8 mouse cellular contexts compared by ENCODE assay signal in the genomic region with DNA sequence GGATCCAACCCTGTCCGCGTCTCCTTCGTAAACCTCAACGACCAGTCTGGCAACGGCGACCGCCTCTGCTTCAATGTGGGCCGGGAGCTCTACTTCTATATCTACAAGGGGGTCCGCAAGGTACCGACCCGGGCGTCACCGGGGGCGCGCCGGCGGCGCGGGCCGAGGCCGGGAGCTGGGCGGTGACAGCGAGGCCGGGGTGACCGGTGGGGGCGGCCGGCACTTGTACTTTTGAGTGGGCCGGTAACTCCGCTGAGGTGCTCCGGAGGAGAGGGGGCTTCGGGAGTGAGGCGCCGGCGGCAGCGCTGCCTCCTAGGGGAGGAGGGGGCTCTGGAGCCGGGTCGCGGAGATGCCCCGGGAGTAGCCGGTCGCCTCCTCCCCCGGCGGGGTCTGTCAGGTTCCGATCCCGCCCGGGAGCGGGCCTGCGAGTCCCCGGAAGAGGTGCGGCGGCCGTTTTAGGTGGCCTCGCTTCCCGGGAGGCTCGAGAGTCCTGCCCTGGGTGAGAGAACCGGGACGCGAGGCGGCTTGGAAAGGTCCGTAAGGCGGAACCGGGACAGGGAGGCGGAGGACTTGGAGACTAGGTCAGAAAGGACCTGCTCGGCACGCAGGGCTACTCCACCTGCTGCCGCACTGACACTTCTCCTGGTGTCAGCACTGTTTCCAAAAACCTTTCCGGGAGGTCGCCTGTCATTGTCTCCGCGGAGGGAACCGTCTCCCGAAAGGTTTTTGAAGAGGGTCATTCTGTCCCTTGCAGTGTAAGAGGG. TPM values are rescaled to one million over a fixed set of nuclear protein-coding genes. Genes with fewer than 3 reads are reported as not detected.
A peak's percentile ranks its signal among the peaks of the same experiment; 100 is the strongest.
DNase-seq lines count a peak whose midpoint lies in the region; ATAC-seq and TF ChIP-seq lines count a peak whose summit lies in the region.

No protein-coding gene starts in this region.

- H3K9ac ChIP-seq in forebrain, embryonic 13.5 days: peak overlapping the region; percentile 98
- H3K9ac ChIP-seq in liver, embryonic 14.5 days (replicated peaks): peak overlapping the region; percentile 98
- H3K9ac ChIP-seq in neural tube, embryonic 13.5 days: peak overlapping the region; percentile 97

- H3K27ac ChIP-seq in forebrain, embryonic 13.5 days: peak overlapping the region; percentile 89
- peak overlapping the region; percentile 73 for H3K27ac ChIP-seq in liver, embryonic 14.5 days
- peak overlapping the region; percentile 92 for H3K27ac ChIP-seq in neural tube, embryonic 13.5 days (replicated peaks)

- no peak for TF ChIP-seq EP300 in liver, embryonic 14.5 days (IDR thresholded peaks at IDR 0.05; ENCODE audit: low read depth)

- peak overlapping the region; percentile 99 for H3K4me3 ChIP-seq in forebrain, embryonic 13.5 days
- peak overlapping the region; percentile 89 to 100 for H3K4me3 ChIP-seq in liver, embryonic 14.5 days (ENCODE audit: insufficient read depth in 1 of 2, low read depth in 2 of 2, low read length in 2 of 2)
- H3K4me3 ChIP-seq in neural tube, embryonic 13.5 days: peak overlapping the region; percentile 99

- no peaks in the 10 kb centered on the region for H3K9me3 ChIP-seq in forebrain, embryonic 13.5 days (replicated peaks)
- no peaks in the 10 kb centered on the region for H3K9me3 ChIP-seq in liver, embryonic 14.5 days (ENCODE audit: control insufficient read depth, low read length)
- no peaks in the 10 kb centered on the region for H3K9me3 ChIP-seq in neural tube, embryonic 13.5 days

- H3K4me2 ChIP-seq in forebrain, embryonic 13.5 days: peak overlapping the region; percentile 94
- H3K4me2 ChIP-seq in liver, embryonic 14.5 days (ENCODE audit: low read depth): peak overlapping the region; percentile 85
- H3K4me2 ChIP-seq in neural tube, embryonic 13.5 days: peak overlapping the region; percentile 89

- peak; percentile 19 for ATAC-seq in forebrain, embryonic 13.5 days
- peak; percentile 23 for ATAC-seq in inflammation-experienced regulatory T-cells, adult 6 months
- ATAC-seq in liver, embryonic 14.5 days (ENCODE audit: insufficient read depth): peak; percentile 53
- ATAC-seq in neural tube, embryonic 13.5 days (ENCODE audit: low read depth): peak; percentile 81

- intact Hi-C loops in left cerebral cortex, postnatal 36 days (cut with DNase I): loop anchor here (2.0 to 5.0 kb wide), 2 partner anchors 34 to 96 kb away; no protein-coding TSS in a partner anchor

- WGBS in forebrain, embryonic 13.5 days: 1% methylated on average over 51 of the region's 72 CpGs
- under 1% methylated on average over 65 of the region's 72 CpGs for WGBS in liver, embryonic 14.5 days (ENCODE audit: insufficient replicate concordance)
- under 1% methylated on average over 66 of the region's 72 CpGs for WGBS in neural tube, embryonic 13.5 days

- no peaks in the 10 kb centered on the region for H3K36me3 ChIP-seq in forebrain, embryonic 13.5 days (ENCODE audit: poor library complexity, severe bottlenecking)
- no peaks in the 10 kb centered on the region; the same call in 1 of the 2 replicates for H3K36me3 ChIP-seq in liver, embryonic 14.5 days (replicated peaks; ENCODE audit: control insufficient read depth, insufficient read depth, low read depth)
- H3K36me3 ChIP-seq in neural tube, embryonic 13.5 days: no peaks in the 10 kb centered on the region

- TF ChIP-seq CTCF in liver, embryonic 14.5 days (IDR thresholded peaks at IDR 0.05; ENCODE audit: low read depth): peak; percentile 17; the same call in 1 of the 2 replicates

- peaks cover 16% of the 10 kb centered on the region for H3K27me3 ChIP-seq in forebrain, embryonic 13.5 days
- H3K27me3 ChIP-seq in liver, embryonic 14.5 days (ENCODE audit: control insufficient read depth, insufficient read depth, low read length): peaks cover 3% of the 10 kb centered on the region
- no peaks in the 10 kb centered on the region; the same call in none of the 2 replicates for H3K27me3 ChIP-seq in neural tube, embryonic 13.5 days

- H3K4me1 ChIP-seq in forebrain, embryonic 13.5 days: peaks cover 24% of the 10 kb centered on the region
- H3K4me1 ChIP-seq in liver, embryonic 14.5 days (replicated peaks; ENCODE audit: control insufficient read depth in 2 of 2, insufficient read depth in 2 of 2, low read length in 1 of 2): peaks cover 9 to 13% of the 10 kb centered on the region in 2 experiments
- peaks cover 26% of the 10 kb centered on the region for H3K4me1 ChIP-seq in neural tube, embryonic 13.5 days (replicated peaks)

- peak; percentile 26 to 27 for DNase-seq in lung, adult 18-20 months
- no peak for DNase-seq in lung, postnatal 36 days
- peak; percentile 29 for DNase-seq in adipocyte (ENCODE audit: low spot score)
- no peak for DNase-seq in liver, embryonic 14.5 days (ENCODE audit: low read depth in 3 of 3, low spot score in 3 of 3)
- DNase-seq in left cerebral cortex, postnatal 36 days (ENCODE audit: low spot score in 2 of 2): no peak

RNA-seq across cellular contexts. Expression of gene Wdr20, which starts 0.6 kb away (rescaled TPM):
- 26.9 and 29.9 TPM in 2 replicates for polyA plus RNA-seq in forebrain, embryonic 13.5 days (2015; fragmentation: Nextera tagmentation; extraction: Ambion mirVana)
- polyA plus RNA-seq in inflammation-experienced regulatory T-cells, adult 6 months (2017; shearing (Covaris generic)): 10 to 100 TPM; 24.8 to 34.0 (median 33.4) TPM
- 9.1 and 10.1 TPM in 2 replicates for polyA plus RNA-seq in liver, embryonic 14.5 days (2012; rRNA removed)
- 7.5 and 8.8 TPM in 2 replicates for polyA plus RNA-seq in liver, embryonic 14.5 days (2014; fragmentation: Nextera tagmentation; extraction: Ambion mirVana)
- polyA plus RNA-seq in neural tube, embryonic 13.5 days (2015; fragmentation: Nextera tagmentation; extraction: Ambion mirVana): 27.1 and 28.0 TPM in 2 replicates
- 10 to 100 TPM; 45.9 to 46.6 TPM for total RNA-seq in left cerebral cortex, postnatal 36 days (2021)

RNA-seq across cellular contexts. Expression of gene Hsp90aa1, which starts 35.8 kb away (rescaled TPM):
- 1,477 and 1,490 TPM in 2 replicates for polyA plus RNA-seq in forebrain, embryonic 13.5 days (2015; fragmentation: Nextera tagmentation; extraction: Ambion mirVana)
- polyA plus RNA-seq in inflammation-experienced regulatory T-cells, adult 6 months (2017; shearing (Covaris generic)): 100 to 1,000 TPM; 173 to 271 (median 181) TPM
- polyA plus RNA-seq in liver, embryonic 14.5 days (2012; rRNA removed): 103 and 161 TPM in 2 replicates
- 653 and 697 TPM in 2 replicates for polyA plus RNA-seq in liver, embryonic 14.5 days (2014; fragmentation: Nextera tagmentation; extraction: Ambion mirVana)
- polyA plus RNA-seq in neural tube, embryonic 13.5 days (2015; fragmentation: Nextera tagmentation; extraction: Ambion mirVana): 1,439 and 1,490 TPM in 2 replicates
- total RNA-seq in left cerebral cortex, postnatal 36 days (2021): 1,000 to 10,000 TPM; 1,001 to 1,007 TPM

RNA-seq across cellular contexts. Expression of gene 1700001K19Rik, which starts 55.9 kb away (rescaled TPM):
- polyA plus RNA-seq in forebrain, embryonic 13.5 days (2015; fragmentation: Nextera tagmentation; extraction: Ambion mirVana): 0.25 and 0.53 TPM in 2 replicates
- 1 to 10 TPM in 1 of 3 experiments, not detected in 2; 1.1 TPM for polyA plus RNA-seq in inflammation-experienced regulatory T-cells, adult 6 months (2017; shearing (Covaris generic))
- polyA plus RNA-seq in liver, embryonic 14.5 days (2012; rRNA removed): not detected in 2 replicates
- polyA plus RNA-seq in liver, embryonic 14.5 days (2014; fragmentation: Nextera tagmentation; extraction: Ambion mirVana): not detected in 2 replicates
- 0.28 TPM in 1 of 2 replicates, not detected in the other for polyA plus RNA-seq in neural tube, embryonic 13.5 days (2015; fragmentation: Nextera tagmentation; extraction: Ambion mirVana)
- not detected for total RNA-seq in left cerebral cortex, postnatal 36 days (2021)

Comparison
In these comparisons a context has a peak if more than half of its experiments do, and no peak if none do; other contexts are left out.
1. DNase-seq: peak in lung, adult 18-20 months (2 of 2) and adipocyte (single experiment); none in lung, postnatal 36 days (single experiment), liver, embryonic 14.5 days (0 of 3) and left cerebral cortex, postnatal 36 days (0 of 2).
2. ATAC-seq: peak in every context shown above with its lines; median percentile 81 in neural tube, embryonic 13.5 days; 53 in liver, embryonic 14.5 days; 23 in inflammation-experienced regulatory T-cells, adult 6 months; 19 in forebrain, embryonic 13.5 days.
3. Peak in every context shown above with its lines, with median percentiles within 50 percentile points of each other: H3K27ac ChIP-seq, H3K4me2 ChIP-seq, H3K4me3 ChIP-seq and H3K9ac ChIP-seq.